Mouse (Mus musculus): ENCODE measurements around the gene Ddx4. TPM values are rescaled to one million over a fixed set of nuclear protein-coding genes. Genes with fewer than 3 reads are reported as not detected.

Gene Ddx4
- polyA plus RNA-seq, 1 experiment from 2014 or later: 0.11 TPM

GRCm38 (mm10) chr13:112556501-112556900 lies 95.8 kb downstream of the Ddx4 start:
- no peak overlapping the region for H3K27ac ChIP-seq
- no peak overlapping the region for H3K4me3 ChIP-seq (ENCODE audit: inconsistent target)
- H3K36me3 ChIP-seq (ENCODE audit: inconsistent target): no peaks in the 10 kb centered on the region
- no peaks in the 10 kb centered on the region for H3K79me2 ChIP-seq (ENCODE audit: inconsistent target)
- WGBS (ENCODE audit: missing documents): 89% methylated on average over 2 of the region's 2 CpGs

- no peak overlapping the region for H3K27ac ChIP-seq
- H3K79me2 ChIP-seq (ENCODE audit: inconsistent target): no peaks in the 10 kb centered on the region
- H3K4me3 ChIP-seq (ENCODE audit: inconsistent target): no peak overlapping the region
- no peaks in the 10 kb centered on the region for H3K36me3 ChIP-seq (ENCODE audit: inconsistent target)
- WGBS (ENCODE audit: missing documents): 100% methylated on average over 5 of the region's 5 CpGs
Observed at GRCm38 (mm10) chr13:112553304-112553703, 99.0 kb downstream of the Ddx4 start.

- no peaks in the 10 kb centered on the region for H3K36me3 ChIP-seq (ENCODE audit: inconsistent target)
- no peaks in the 10 kb centered on the region for H3K79me2 ChIP-seq (ENCODE audit: inconsistent target)
- H3K27ac ChIP-seq: no peak overlapping the region
- H3K4me3 ChIP-seq (ENCODE audit: inconsistent target): no peak overlapping the region
- WGBS (ENCODE audit: missing documents): 24% methylated on average over 7 of the region's 7 CpGs
Observed at GRCm38 (mm10) chr13:112551641-112552548, 100.4 kb downstream of the Ddx4 start.

Other genes starting within 250 kb of the Ddx4 start
- gene Il6st, start 188.4 kb downstream of the Ddx4 start, polyA plus RNA-seq (2018): 46.9 to 79.6 TPM (median 56.2 TPM) in 3 replicates
- not detected in 3 replicates for gene Il31ra, start 58.1 kb downstream of the Ddx4 start, polyA plus RNA-seq (2018)
- gene Slc38a9, start 8.3 kb upstream of the Ddx4 start, polyA plus RNA-seq (2018): 7.7 to 23.0 TPM (median 15.2 TPM) in 3 replicates
- gene Plpp1, start 148.3 kb upstream of the Ddx4 start, polyA plus RNA-seq (2018): 0.39 to 1.2 TPM (median 0.46 TPM) in 3 replicates